Mouse (Mus musculus) gastrocnemius, postnatal 14 days (tissue): Measurements from ENCODE around the gene Rere. TPM values are rescaled to one million over a fixed set of nuclear protein-coding genes. Genes with fewer than 3 reads are reported as not detected.
"Not testable (repeated sequence)": the region's sequence is repeated elsewhere in the genome, so short reads cannot be mapped to it uniquely, and the experiment has no call there.

ENCODE experiments used
- DNase-seq: peaks from one replicate; pipeline ENCODE4 v3.0.0; 2021; ENCODE audit warnings: mixed read lengths
- intact Hi-C: fragments of 180-260 bp; cut with DNase I; formaldehyde crosslinking; loops from one replicate; pipeline ENCODE4 v1.15.1; 2025; ENCODE audit warnings: low total_unique reads
- total RNA-seq, 2 experiments: library from RNA; stranded (reverse); gene quantifications; 2 replicates each; pipeline ENCODE4 v1.2.3; 2021

The Rere gene
- total RNA-seq, 2 experiments from 2014 or later: 44.4 to 52.1 TPM

GRCm38 (mm10) chr4:150250549-150251422, 30.7 kb upstream of the Rere start:
- DNase-seq: no peak

GRCm38 (mm10) chr4:150254416-150254815, 27.0 kb upstream of the Rere start:
- no peak for DNase-seq
- intact Hi-C loops: no loop called here

More at GRCm38 (mm10) chr4:150250549-150251422, 30.7 kb upstream of the Rere start:
- intact Hi-C loops: no loop called here

- no peak for DNase-seq
- intact Hi-C loops: loop anchor here (5.0 kb wide), 1 partner anchor 207 kb away; no protein-coding TSS in a partner anchor
These were observed 26.3 kb upstream of the Rere start for GRCm38 (mm10) chr4:150255181-150255580.

- DNase-seq: peak; percentile 93
- intact Hi-C loops: loop anchor here (5.0 kb wide), 1 partner anchor 205 kb away; no protein-coding TSS in a partner anchor
These were observed 23.9 kb upstream of the Rere start for GRCm38 (mm10) chr4:150257252-150258204.

- intact Hi-C loops: loop anchor here (5.0 kb wide), 1 partner anchor 204 kb away; no protein-coding TSS in a partner anchor
- DNase-seq: no peak
These were observed 23.1 kb upstream of the Rere start for GRCm38 (mm10) chr4:150258388-150258787.

GRCm38 (mm10) chr4:150259577-150259976, 21.9 kb upstream of the Rere start:
- DNase-seq: no peak
- intact Hi-C loops: loop anchor here (5.0 kb wide), 1 partner anchor 203 kb away; no protein-coding TSS in a partner anchor

GRCm38 (mm10) chr4:150260111-150260510, 21.3 kb upstream of the Rere start:
- DNase-seq: no peak
- intact Hi-C loops: no loop called here

GRCm38 (mm10) chr4:150260745-150261144, 20.7 kb upstream of the Rere start:
- DNase-seq: no peak
- intact Hi-C loops: no loop called here

GRCm38 (mm10) chr4:150262301-150262700, 19.1 kb upstream of the Rere start:
- intact Hi-C loops: no loop called here
- no peak for DNase-seq

GRCm38 (mm10) chr4:150264903-150265302, 16.5 kb upstream of the Rere start:
- intact Hi-C loops: no loop called here
- DNase-seq: no peak

- no peak for DNase-seq
- intact Hi-C loops: no loop called here
These were observed 16.0 kb upstream of the Rere start for GRCm38 (mm10) chr4:150265471-150265870.

- intact Hi-C loops: no loop called here
- DNase-seq: no peak
These were observed 14.7 kb upstream of the Rere start for GRCm38 (mm10) chr4:150266655-150267223.

GRCm38 (mm10) chr4:150268674-150269653, 12.5 kb upstream of the Rere start:
- DNase-seq: no peak
- intact Hi-C loops: no loop called here

- intact Hi-C loops: loop anchor here (10.0 kb wide), 1 partner anchor 75 kb away; no protein-coding TSS in a partner anchor
- no peak for DNase-seq
These were observed 11.8 kb upstream of the Rere start for GRCm38 (mm10) chr4:150269679-150270078.

GRCm38 (mm10) chr4:150270718-150271117, 10.7 kb upstream of the Rere start:
- intact Hi-C loops: loop anchor here (10.0 kb wide), 1 partner anchor 74 kb away; no protein-coding TSS in a partner anchor
- not testable (repeated sequence) for DNase-seq

- DNase-seq: peak; percentile 39
These were observed 8.7 kb upstream of the Rere start for GRCm38 (mm10) chr4:150272725-150273124.

GRCm38 (mm10) chr4:150275531-150275930, 5.9 kb upstream of the Rere start:
- no peak for DNase-seq
- intact Hi-C loops: loop anchor here (10.0 kb wide), 1 partner anchor 69 kb away; no protein-coding TSS in a partner anchor

More at GRCm38 (mm10) chr4:150272725-150273124, 8.7 kb upstream of the Rere start:
- intact Hi-C loops: loop anchor here (10.0 kb wide), 1 partner anchor 72 kb away; no protein-coding TSS in a partner anchor

- intact Hi-C loops: loop anchor here (10.0 kb wide), 1 partner anchor 65 kb away; no protein-coding TSS in a partner anchor
- not testable (repeated sequence) for DNase-seq
These were observed 2.1 kb upstream of the Rere start for GRCm38 (mm10) chr4:150279336-150279735.
